Mouse (Mus musculus) MEL (cell line): ENCODE results near the gene Trem3. TPM values are rescaled to one million over a fixed set of nuclear protein-coding genes. Genes with fewer than 3 reads are reported as not detected.

Source experiments
- DNase-seq: peaks from one replicate; pipeline ENCODE4 v3.0.0; 2011; ENCODE audit warnings: low read depth, low spot score
- H3K27ac ChIP-seq: 2 replicates; pipeline ENCODE4 v1.5.1; 2012; ENCODE audit warnings: low read depth, mild to moderate bottlenecking, control low read depth, low read length, moderate library complexity; ENCODE audit not compliant: control insufficient read depth
- H3K27me3 ChIP-seq, 2 experiments: fragments of 150-350 bp in 1 of 2; sonication (generic) in 1 of 2; 2 replicates each; pipeline ENCODE4 v1.6.1; 2012; ENCODE audit warnings: low read length in 2 of 2, mild to moderate bottlenecking in 2 of 2, improper control_type of control experiment in 1 of 2, moderate library complexity in 1 of 2; ENCODE audit not compliant: insufficient read depth in 2 of 2, control insufficient read depth in 1 of 2
- H3K36me3 ChIP-seq, 2 experiments: 2 replicates each; pipeline ENCODE4 v1.6.1; 2012 to 2014; ENCODE audit warnings: low read length in 2 of 2, improper control_type of control experiment in 1 of 2, inconsistent platforms in 1 of 2, mild to moderate bottlenecking in 1 of 2; ENCODE audit not compliant: insufficient read depth in 2 of 2, control insufficient read depth in 1 of 2
- H3K4me1 ChIP-seq, 2 experiments: fragments of 150-350 bp in 1 of 2; sonication (generic) in 1 of 2; 2 replicates each; pipeline ENCODE4 v1.6.1; 2012; ENCODE audit warnings: low read length in 2 of 2, improper control_type of control experiment in 1 of 2, mild to moderate bottlenecking in 1 of 2; ENCODE audit not compliant: insufficient read depth in 2 of 2, control insufficient read depth in 1 of 2
- H3K4me3 ChIP-seq, 2 experiments: fragments of 150-350 bp in 1 of 2; sonication (generic) in 1 of 2; 2 replicates each; pipeline ENCODE4 v1.5.1; 2012; ENCODE audit warnings: low read depth in 2 of 2, low read length in 2 of 2, mild to moderate bottlenecking in 2 of 2, moderate library complexity in 2 of 2, control low read depth in 1 of 2, improper control_type of control experiment in 1 of 2; ENCODE audit not compliant: control insufficient read depth in 1 of 2, insufficient read depth in 1 of 2
- H3K79me2 ChIP-seq: 2 replicates; pipeline ENCODE4 v1.6.1; 2012; ENCODE audit warnings: mild to moderate bottlenecking, low read length, moderate library complexity; ENCODE audit not compliant: control insufficient read depth, poor library complexity, insufficient read depth
- H3K9ac ChIP-seq: 2 replicates; pipeline ENCODE4 v1.6.1; 2012; ENCODE audit warnings: low read depth, mild to moderate bottlenecking, control low read depth, low read length, moderate library complexity; ENCODE audit not compliant: control insufficient read depth, poor library complexity, severe bottlenecking
- H3K9me3 ChIP-seq: fragments of 150-350 bp; sonication (generic); replicated peaks from 2 replicates; pipeline ENCODE4 v1.6.1; 2012; ENCODE audit warnings: mild to moderate bottlenecking, low read length, improper control_type of control experiment, moderate library complexity; ENCODE audit not compliant: insufficient read depth
- BHLHE40 ChIP-seq: IDR thresholded peaks from 2 replicates; pipeline ENCODE4 v1.6.1; 2012; ENCODE audit warnings: low read depth, mild to moderate bottlenecking, inconsistent platforms, low read length, improper control_type of control experiment, borderline replicate concordance
- CHD1 ChIP-seq: IDR thresholded peaks from 2 replicates; pipeline ENCODE4 v1.6.1; 2012; ENCODE audit warnings: low read depth, mild to moderate bottlenecking, inconsistent platforms, low read length, improper control_type of control experiment
- ELF1 ChIP-seq: IDR thresholded peaks from 2 replicates; pipeline ENCODE4 v1.6.1; 2014; ENCODE audit warnings: low read depth, mild to moderate bottlenecking, inconsistent platforms, low read length, improper control_type of control experiment, moderate library complexity
- EP300 ChIP-seq, 2 experiments: IDR thresholded peaks; 2 replicates each; pipeline ENCODE4 v1.6.1; 2011; ENCODE audit warnings: improper control_type of control experiment in 2 of 2, low read length in 2 of 2, low read depth in 1 of 2, mild to moderate bottlenecking in 1 of 2
- ETS1 ChIP-seq: IDR thresholded peaks from 2 replicates; pipeline ENCODE4 v1.6.1; 2012; ENCODE audit warnings: low read depth, mild to moderate bottlenecking, inconsistent platforms, low read length, improper control_type of control experiment, moderate library complexity
- GABPA ChIP-seq: IDR thresholded peaks from 2 replicates; pipeline ENCODE4 v1.6.1; 2012; ENCODE audit warnings: low read depth, mild to moderate bottlenecking, inconsistent platforms, low read length, improper control_type of control experiment, moderate library complexity
- GATA1 ChIP-seq: IDR thresholded peaks from 2 replicates; pipeline ENCODE4 v1.6.1; 2011; ENCODE audit warnings: low read depth, low read length, improper control_type of control experiment
- KAT2A ChIP-seq: conservative IDR thresholded peaks from 2 replicates; pipeline ENCODE4 v1.6.1; 2012; ENCODE audit warnings: low read depth, low read length, improper control_type of control experiment, inconsistent platforms
- MAX ChIP-seq: IDR thresholded peaks from 2 replicates; pipeline ENCODE4 v1.6.1; 2011; ENCODE audit warnings: low read length, improper control_type of control experiment
- MAZ ChIP-seq: IDR thresholded peaks from 2 replicates; pipeline ENCODE4 v1.6.1; 2012; ENCODE audit warnings: low read depth, mild to moderate bottlenecking, inconsistent platforms, low read length, improper control_type of control experiment
- MEF2A ChIP-seq: IDR thresholded peaks from 2 replicates; pipeline ENCODE4 v1.6.1; 2014; ENCODE audit warnings: low read depth, mild to moderate bottlenecking, inconsistent platforms, low read length, improper control_type of control experiment; ENCODE audit not compliant: poor library complexity, insufficient replicate concordance, severe bottlenecking; ENCODE audit errors: extremely low read depth
- MXI1 ChIP-seq: IDR thresholded peaks from 2 replicates; pipeline ENCODE4 v1.6.1; 2011; ENCODE audit warnings: mild to moderate bottlenecking, low read depth, low read length, improper control_type of control experiment
- MYB ChIP-seq: IDR thresholded peaks from 2 replicates; pipeline ENCODE4 v1.6.1; 2011; ENCODE audit warnings: mild to moderate bottlenecking, low read depth, low read length, improper control_type of control experiment
- MYC ChIP-seq: IDR thresholded peaks from 2 replicates; pipeline ENCODE4 v1.6.1; 2011; ENCODE audit warnings: low read depth, mild to moderate bottlenecking, low read length, improper control_type of control experiment, moderate library complexity
- NELFE ChIP-seq: IDR thresholded peaks from 2 replicates; pipeline ENCODE4 v1.6.1; 2011; ENCODE audit warnings: low read depth, low read length, improper control_type of control experiment
- NRF1 ChIP-seq: IDR thresholded peaks from 2 replicates; pipeline ENCODE4 v1.6.1; 2014; ENCODE audit warnings: low read depth, mild to moderate bottlenecking, inconsistent platforms, low read length, improper control_type of control experiment, moderate library complexity; ENCODE audit not compliant: poor library complexity, insufficient read depth, severe bottlenecking
- POLR2A ChIP-seq, 2 experiments: IDR thresholded peaks; 2 replicates each; pipeline ENCODE4 v1.6.1; 2011 to 2012; ENCODE audit warnings: low read length in 2 of 2, mild to moderate bottlenecking in 2 of 2, control low read depth in 1 of 2, improper control_type of control experiment in 1 of 2, low read depth in 1 of 2, moderate library complexity in 1 of 2; ENCODE audit not compliant: control insufficient read depth in 1 of 2, insufficient read depth in 1 of 2, poor library complexity in 1 of 2
- POLR2AphosphoS2 ChIP-seq: IDR thresholded peaks from 2 replicates; pipeline ENCODE4 v1.6.1; 2011; ENCODE audit warnings: low read length, improper control_type of control experiment
- POLR2AphosphoS5 ChIP-seq: IDR thresholded peaks from 2 replicates; pipeline ENCODE4 v1.6.1; 2012; ENCODE audit warnings: low read depth, borderline replicate concordance, mild to moderate bottlenecking, inconsistent platforms, low read length, moderate library complexity, mixed read lengths
- RCOR1 ChIP-seq: IDR thresholded peaks from 2 replicates; pipeline ENCODE4 v1.6.1; 2012; ENCODE audit warnings: low read depth, mild to moderate bottlenecking, inconsistent platforms, low read length, improper control_type of control experiment
- SIN3A ChIP-seq: IDR thresholded peaks from 2 replicates; pipeline ENCODE4 v1.6.1; 2012; ENCODE audit warnings: low read length, improper control_type of control experiment, inconsistent platforms
- SMC3 ChIP-seq: IDR thresholded peaks from 2 replicates; pipeline ENCODE4 v1.6.1; 2011; ENCODE audit warnings: low read depth, low read length, improper control_type of control experiment
- TAL1 ChIP-seq: IDR thresholded peaks from 2 replicates; pipeline ENCODE4 v1.6.1; 2012; ENCODE audit warnings: mild to moderate bottlenecking, inconsistent platforms, low read length, moderate library complexity, mixed read lengths
- TBP ChIP-seq: IDR thresholded peaks from 2 replicates; pipeline ENCODE4 v1.8.0; 2011; ENCODE audit warnings: low read depth, low read length, improper control_type of control experiment
- TCF12 ChIP-seq: IDR thresholded peaks from 2 replicates; pipeline ENCODE4 v1.6.1; 2014; ENCODE audit warnings: low read depth, mild to moderate bottlenecking, inconsistent platforms, low read length, improper control_type of control experiment, moderate library complexity
- UBTF ChIP-seq: IDR thresholded peaks from 2 replicates; pipeline ENCODE4 v1.6.1; 2012; ENCODE audit warnings: low read depth, mild to moderate bottlenecking, inconsistent platforms, low read length, improper control_type of control experiment, moderate library complexity, borderline replicate concordance; ENCODE audit not compliant: insufficient read depth
- USF1 ChIP-seq: IDR thresholded peaks from 2 replicates; pipeline ENCODE4 v1.6.1; 2014; ENCODE audit warnings: low read depth, mild to moderate bottlenecking, inconsistent platforms, low read length, improper control_type of control experiment, moderate library complexity
- USF2 ChIP-seq, 2 experiments: IDR thresholded peaks; 2 replicates each; pipeline ENCODE4 v1.6.1; 2011 to 2012; ENCODE audit warnings: improper control_type of control experiment in 2 of 2, low read length in 2 of 2, borderline replicate concordance in 1 of 2, inconsistent platforms in 1 of 2, low read depth in 1 of 2, mild to moderate bottlenecking in 1 of 2; ENCODE audit not compliant: insufficient read depth in 1 of 2
- ZC3H11A ChIP-seq: IDR thresholded peaks from 2 replicates; pipeline ENCODE4 v1.6.1; 2012; ENCODE audit warnings: low read depth, mild to moderate bottlenecking, inconsistent platforms, low read length, improper control_type of control experiment
- ZMIZ1 ChIP-seq: IDR thresholded peaks from 2 replicates; pipeline ENCODE4 v1.6.1; 2012; ENCODE audit warnings: low read depth, mild to moderate bottlenecking, inconsistent platforms, low read length, improper control_type of control experiment, moderate library complexity
- ZNF384 ChIP-seq: IDR thresholded peaks from 2 replicates; pipeline ENCODE4 v1.6.1; 2012; ENCODE audit warnings: low read depth, mild to moderate bottlenecking, inconsistent platforms, low read length, improper control_type of control experiment
- polyA plus RNA-seq, 2 experiments: library from polyadenylated mRNA; stranded (reverse) in 1 of 2; unstranded in 1 of 2; fragments of >175 nt in 1 of 2; fragments of >200 nt in 1 of 2; gene quantifications; 2 replicates each; pipeline versions ENCODE4 v1.2.1 to v1.2.4; 2012; ENCODE audit warnings: low replicate concordance in 2 of 2, low read depth in 1 of 2; ENCODE audit not compliant: insufficient read length in 2 of 2, insufficient read depth in 1 of 2, missing spikeins in 1 of 2
- total RNA-seq: library from RNA; depleted of rRNA; stranded (reverse); fragments of 300-350 nt; gene quantifications from 2 replicates; pipeline ENCODE4 v1.2.3, GENCODE M21; 2012

Trem3 gene
- total and polyA plus RNA-seq, 3 experiments: not detected

GRCm38 (mm10) chr17:48249039-48249438 lies 1.5 kb downstream of the Trem3 start:
- no peaks in the 10 kb centered on the region for H3K36me3 ChIP-seq
- no peaks in the 10 kb centered on the region; a peak in 1 of 4 replicates for H3K4me1 ChIP-seq
- no peaks in the 10 kb centered on the region for H3K27me3 ChIP-seq
- DNase-seq: no peak
- no peaks in the 10 kb centered on the region for H3K9me3 ChIP-seq
- no peak overlapping the region for H3K9ac ChIP-seq
- TF ChIP-seq CHD1 (no peak), NELFE (no peak), RCOR1 (no peak), MEF2A (no peak), SMC3 (no peak), NRF1 (no peak), ZMIZ1 (no peak), MXI1 (no peak), TBP (no peak), USF2 (IDR thresholded peaks at IDR 0.05; ENCODE audit: borderline replicate concordance in 1 of 2, insufficient read depth in 1 of 2, low read depth in 1 of 2, low read length in 2 of 2) (no peak), MAX (no peak), KAT2A (no peak), EP300 (IDR thresholded peaks at IDR 0.05; ENCODE audit: low read depth in 1 of 2, low read length in 2 of 2) (no peak), MYC (no peak), ETS1 (no peak), POLR2A (IDR thresholded peaks at IDR 0.05; ENCODE audit: control insufficient read depth in 1 of 2, insufficient read depth in 1 of 2, low read depth in 1 of 2, low read length in 2 of 2, poor library complexity in 1 of 2) (no peak), MYB (no peak)
- H3K27ac ChIP-seq: no peak overlapping the region
- H3K79me2 ChIP-seq: no peaks in the 10 kb centered on the region
- H3K4me3 ChIP-seq: no peak overlapping the region

GRCm38 (mm10) chr17:48249501-48249900 lies 1.9 kb downstream of the Trem3 start:
- Histone ChIP-seq H3K27me3 (no peaks in the 10 kb centered on the region), H3K27ac (no peak overlapping the region), H3K4me3 (no peak overlapping the region), H3K79me2 (no peaks in the 10 kb centered on the region), H3K4me1 (no peaks in the 10 kb centered on the region; a peak in 1 of 4 replicates), H3K36me3 (no peaks in the 10 kb centered on the region), H3K9ac (no peak overlapping the region), H3K9me3 (no peaks in the 10 kb centered on the region)
- no peak for DNase-seq
- TF ChIP-seq SIN3A (no peak), MAZ (no peak), ELF1 (no peak), EP300 (IDR thresholded peaks at IDR 0.05; ENCODE audit: low read depth in 1 of 2, low read length in 2 of 2) (no peak), UBTF (no peak), POLR2AphosphoS2 (no peak), GABPA (no peak), BHLHE40 (no peak), ZMIZ1 (no peak), TCF12 (no peak), TAL1 (no peak), MYC (no peak), RCOR1 (no peak), POLR2AphosphoS5 (no peak), NELFE (no peak), USF1 (no peak), ZC3H11A (no peak), ZNF384 (no peak), GATA1 (no peak), KAT2A (no peak)
